ENCODE assay signal across 9 mouse cellular contexts in genomic region chr13:34964419-34964818, GRCm38 (mm10). TPM values are rescaled to one million over a fixed set of nuclear protein-coding genes. Genes with fewer than 3 reads are reported as not detected.
DNase-seq lines count a peak whose midpoint lies in the region; ATAC-seq lines count a peak whose summit lies in the region.
"Had no signal": no experiment of that assay in that cellular context is flagged by ENCODE, and none has a peak within 500 bp of the region (broad histone marks: within the 10 kb centered on the region; RNA-seq: fewer than 3 reads in every experiment).

No protein-coding gene starts in this region.

- no peak for DNase-seq in lung, adult 18-20 months
- DNase-seq in neural tube, embryonic 10.5 days (ENCODE audit: extremely low spot score, low spot score), result peak; percentile 28
- DNase-seq in cerebellum, postnatal 25 days, result no peak
- no peak for DNase-seq in left cerebral cortex, postnatal 10 days (ENCODE audit: extremely low spot score in 1 of 2, low spot score in 2 of 2)
- DNase-seq in cerebellum, postnatal 36 days, result no peak

- H3K27me3 ChIP-seq in lung, embryonic 16.5 days (ENCODE audit: control insufficient read depth, insufficient read depth, low read depth, low read length), result peaks cover 10% of the 10 kb centered on the region; the same call in 1 of the 2 replicates
- peaks cover 31% of the 10 kb centered on the region for H3K27me3 ChIP-seq in forebrain, embryonic 13.5 days
- H3K27me3 ChIP-seq in kidney, embryonic 16.5 days (ENCODE audit: insufficient read depth, low read length), result peaks cover 3% of the 10 kb centered on the region; the same call in 1 of the 2 replicates

- ATAC-seq in lung, embryonic 16.5 days (ENCODE audit: low read depth), result no peak
- ATAC-seq in forebrain, embryonic 13.5 days, result no peak
- ATAC-seq in kidney, embryonic 16.5 days (ENCODE audit: low FRiP score, low TSS enrichment), result no peak

- peak overlapping the region; percentile 93 for H3K4me2 ChIP-seq in lung, embryonic 16.5 days (ENCODE audit: low read depth, low read length)
- peak overlapping the region; percentile 73 for H3K4me2 ChIP-seq in forebrain, embryonic 13.5 days
- peak overlapping the region; percentile 93 for H3K4me2 ChIP-seq in kidney, embryonic 16.5 days (replicated peaks; ENCODE audit: low read depth, low read length)

- H3K36me3 ChIP-seq in lung, embryonic 16.5 days (ENCODE audit: control insufficient read depth, insufficient read depth, low read length), result no peaks in the 10 kb centered on the region
- H3K36me3 ChIP-seq in forebrain, embryonic 13.5 days (ENCODE audit: poor library complexity, severe bottlenecking), result no peaks in the 10 kb centered on the region
- no peaks in the 10 kb centered on the region for H3K36me3 ChIP-seq in kidney, embryonic 16.5 days (ENCODE audit: insufficient read depth, low read length)

- no peak overlapping the region for H3K27ac ChIP-seq in lung, embryonic 16.5 days (ENCODE audit: low read length)
- H3K27ac ChIP-seq in forebrain, embryonic 13.5 days, result no peak overlapping the region
- H3K27ac ChIP-seq in kidney, embryonic 16.5 days (ENCODE audit: low read length), result no peak overlapping the region

- H3K9ac ChIP-seq in lung, embryonic 16.5 days (ENCODE audit: low read length), result no peak overlapping the region
- peak overlapping the region; percentile 46; the same call in 1 of the 2 replicates for H3K9ac ChIP-seq in forebrain, embryonic 13.5 days
- peak overlapping the region; percentile 53; the same call in 1 of the 2 replicates for H3K9ac ChIP-seq in kidney, embryonic 16.5 days (replicated peaks; ENCODE audit: low read length)

- no peaks in the 10 kb centered on the region for H3K9me3 ChIP-seq in lung, embryonic 16.5 days (ENCODE audit: control insufficient read depth, low read length)
- no peaks in the 10 kb centered on the region for H3K9me3 ChIP-seq in forebrain, embryonic 13.5 days (replicated peaks)
- no peaks in the 10 kb centered on the region for H3K9me3 ChIP-seq in kidney, embryonic 16.5 days (ENCODE audit: low read length)

- 5% methylated on average over 14 of the region's 14 CpGs for WGBS in lung, embryonic 16.5 days
- WGBS in forebrain, embryonic 13.5 days, result 3% methylated on average over 14 of the region's 14 CpGs
- WGBS in kidney, embryonic 16.5 days, result 3% methylated on average over 14 of the region's 14 CpGs

- intact Hi-C loops in left cerebral cortex, postnatal 10 days (cut with DNase I), result loop anchor here (5.0 kb wide), 1 partner anchor 47 kb away; no protein-coding TSS in a partner anchor

- H3K4me3 ChIP-seq in lung, embryonic 16.5 days (ENCODE audit: low read length), result peak overlapping the region; percentile 53
- H3K4me3 ChIP-seq in forebrain, embryonic 13.5 days, result peak overlapping the region; percentile 42
- H3K4me3 ChIP-seq in kidney, embryonic 16.5 days (ENCODE audit: low read length), result peak overlapping the region; percentile 59

- H3K4me1 ChIP-seq in lung, embryonic 16.5 days (replicated peaks; ENCODE audit: control insufficient read depth, insufficient read depth, low read length), result peaks cover 2% of the 10 kb centered on the region; the same call in 1 of the 2 replicates
- H3K4me1 ChIP-seq in forebrain, embryonic 13.5 days, result peaks cover 18% of the 10 kb centered on the region
- H3K4me1 ChIP-seq in kidney, embryonic 16.5 days (ENCODE audit: insufficient read depth, low read length), result peaks cover 11% of the 10 kb centered on the region; the same call in 1 of the 2 replicates

RNA-seq across cellular contexts. Expression of gene Eci3, which starts 0.8 kb away (rescaled TPM):
- 0.36 and 0.55 TPM in 2 replicates for polyA plus RNA-seq in lung, embryonic 16.5 days (2015; fragmentation: Nextera tagmentation; extraction: Ambion mirVana)
- polyA plus RNA-seq in forebrain, embryonic 13.5 days (2015; fragmentation: Nextera tagmentation; extraction: Ambion mirVana), result 0.21 TPM in 1 of 2 replicates, not detected in the other
- 4.5 and 6.5 TPM in 2 replicates for polyA plus RNA-seq in kidney, embryonic 16.5 days (2015; fragmentation: Nextera tagmentation; extraction: Ambion mirVana)
- 1 to 10 TPM in 1 of 2 experiments, under 1 TPM in 1; 0.97 to 1.0 TPM for total RNA-seq in left cerebral cortex, postnatal 10 days (2021)

RNA-seq across cellular contexts. Expression of gene 4933417A18Rik, which starts 40.2 kb away (rescaled TPM):
- polyA plus RNA-seq in lung, embryonic 16.5 days (2015; fragmentation: Nextera tagmentation; extraction: Ambion mirVana), result not detected in 2 replicates
- polyA plus RNA-seq in forebrain, embryonic 13.5 days (2015; fragmentation: Nextera tagmentation; extraction: Ambion mirVana), result not detected in 2 replicates
- not detected in 2 replicates for polyA plus RNA-seq in kidney, embryonic 16.5 days (2015; fragmentation: Nextera tagmentation; extraction: Ambion mirVana)
- not detected for total RNA-seq in left cerebral cortex, postnatal 10 days (2021)
- total RNA-seq: layer of hippocampus, adult 8-10 months had no signal

RNA-seq across cellular contexts. Expression of gene Fam217a, which starts 40.3 kb away (rescaled TPM):
- 1.7 and 1.9 TPM in 2 replicates for polyA plus RNA-seq in lung, embryonic 16.5 days (2015; fragmentation: Nextera tagmentation; extraction: Ambion mirVana)
- 0.48 and 0.52 TPM in 2 replicates for polyA plus RNA-seq in forebrain, embryonic 13.5 days (2015; fragmentation: Nextera tagmentation; extraction: Ambion mirVana)
- 4.6 and 5.5 TPM in 2 replicates for polyA plus RNA-seq in kidney, embryonic 16.5 days (2015; fragmentation: Nextera tagmentation; extraction: Ambion mirVana)
- under 1 TPM; 0.39 to 0.67 TPM for total RNA-seq in left cerebral cortex, postnatal 10 days (2021)
